Mouse (Mus musculus): ENCODE measurements around the gene Ugt1a5.

DNA sequence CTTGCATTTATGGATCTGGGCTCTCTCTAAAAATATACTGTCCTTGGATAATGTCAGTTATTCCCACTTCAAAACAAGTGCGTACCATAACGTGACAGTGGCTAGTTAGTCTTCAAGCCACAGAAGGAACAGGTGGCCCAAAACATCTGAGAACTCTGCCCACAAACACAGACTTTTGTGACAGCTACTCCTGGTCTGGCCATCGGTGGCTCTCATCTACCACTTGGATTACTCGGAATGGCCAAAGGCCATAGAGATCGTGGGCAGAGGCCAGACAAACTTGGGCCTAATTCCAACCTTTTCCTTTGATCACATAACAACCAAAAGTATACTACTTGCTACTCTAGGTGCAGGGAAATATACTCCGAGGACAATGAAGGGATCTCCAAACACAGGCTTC lies 102.3 kb downstream of the Ugt1a5 start:
- no peak for TF ChIP-seq ZC3H11A (IDR thresholded peaks at IDR 0.05; ENCODE audit: borderline replicate concordance, low read depth, low read length)
- no peak for TF ChIP-seq ZNF384 (IDR thresholded peaks at IDR 0.05; ENCODE audit: low read depth, low read length)
- no peak for TF ChIP-seq CHD2 (IDR thresholded peaks at IDR 0.05; ENCODE audit: low read depth, low read length)
- no peak for TF ChIP-seq HCFC1 (IDR thresholded peaks at IDR 0.05; ENCODE audit: borderline replicate concordance, insufficient read depth, low read length)
- no peak for TF ChIP-seq MAFK (IDR thresholded peaks at IDR 0.05; ENCODE audit: insufficient read depth, low read depth, low read length)

All from ES-E14 (cell line).